Mouse (Mus musculus): Measurements from ENCODE around the gene B3gnt4. TPM values are rescaled to one million over a fixed set of nuclear protein-coding genes. Genes with fewer than 3 reads are reported as not detected.

B3gnt4 gene
- polyA plus RNA-seq, 1 experiment, result not detected

DNA sequence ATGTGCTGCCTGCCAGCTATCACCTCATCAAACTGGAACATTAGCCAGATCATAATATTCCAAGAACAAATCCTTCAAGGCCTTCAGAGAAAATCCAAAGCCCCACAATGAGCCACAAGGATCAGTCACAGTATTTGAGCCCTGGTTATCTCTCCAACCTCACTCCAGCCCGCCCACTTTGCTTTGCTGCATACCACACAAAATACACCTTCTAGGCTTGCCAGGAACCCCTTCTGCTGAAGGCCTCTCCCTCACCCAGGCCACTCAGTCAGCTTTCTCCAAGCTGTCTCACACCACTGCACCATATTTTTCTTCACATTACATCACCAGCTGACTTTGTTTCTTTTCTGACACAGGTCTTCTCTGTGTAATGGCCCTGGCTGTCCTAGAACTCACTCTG is 11.9 kb downstream of the B3gnt4 start:
- no peak overlapping the region for H3K4me3 ChIP-seq (ENCODE audit: insufficient read depth, low read depth, low read length)
- no peak for TF ChIP-seq CTCF (IDR thresholded peaks at IDR 0.05; ENCODE audit: insufficient read depth, low read depth, low read length)
- TF ChIP-seq POLR2A (IDR thresholded peaks at IDR 0.05; ENCODE audit: insufficient read depth, low read depth, low read length), result no peak
- H3K27ac ChIP-seq (ENCODE audit: insufficient read depth, low read depth, low read length), result no peak overlapping the region
- H3K4me1 ChIP-seq (ENCODE audit: control insufficient read depth, insufficient read depth, low read length), result peaks cover 8% of the 10 kb centered on the region
- WGBS, result 89% methylated on average over 1 of the region's 1 CpGs

DNA sequence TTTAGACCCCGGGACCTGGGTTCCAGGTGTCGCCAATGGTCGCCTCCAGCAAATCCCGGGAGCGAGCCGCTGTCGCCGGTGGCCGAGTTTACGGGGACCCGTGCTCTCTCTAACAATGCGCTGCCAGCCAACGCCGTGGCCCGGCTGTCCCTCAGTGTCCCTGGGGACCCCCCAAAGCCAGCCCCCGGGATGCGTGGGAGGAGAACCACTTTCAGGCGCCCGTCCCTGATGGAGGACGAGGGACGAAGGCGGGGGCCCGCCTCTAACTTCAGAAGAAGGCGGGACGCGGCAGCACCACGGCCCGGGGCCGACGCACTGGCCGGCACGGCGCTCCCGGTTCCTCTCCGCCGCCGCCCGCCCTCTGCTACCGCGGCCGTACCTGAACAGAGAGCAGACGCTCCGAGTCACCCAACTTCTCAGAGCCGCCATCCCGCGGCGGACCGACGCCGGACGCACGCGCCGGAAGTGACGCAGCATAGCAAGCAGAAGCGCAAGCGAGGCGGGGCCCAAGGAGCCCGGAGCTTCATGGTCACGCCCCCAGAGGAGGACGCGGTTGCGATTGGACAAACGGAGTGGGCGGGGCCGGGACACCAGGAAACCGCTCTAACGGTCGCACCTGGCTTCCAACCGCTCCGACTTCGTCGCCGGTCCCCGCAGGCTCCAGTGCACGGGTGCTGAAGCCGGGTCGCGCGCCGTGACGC is 13.6 kb downstream of the B3gnt4 start, which contains the start of gene Diablo:
Gene Diablo (minus strand): TSS at position 485 of the 701 bp plus-strand sequence.
- TF ChIP-seq POLR2A (IDR thresholded peaks at IDR 0.05; ENCODE audit: insufficient read depth, low read depth, low read length) (peak; percentile 99), CTCF (IDR thresholded peaks at IDR 0.05; ENCODE audit: insufficient read depth, low read depth, low read length) (no peak)
- peak within 1 kb of the TSS; percentile 90 for H3K4me3 ChIP-seq (ENCODE audit: insufficient read depth, low read depth, low read length)
- no peak within 1 kb of the TSS for H3K27ac ChIP-seq (ENCODE audit: insufficient read depth, low read depth, low read length)
- WGBS, result under 1% methylated on average over 82 of the region's 82 CpGs
- H3K4me1 ChIP-seq (ENCODE audit: control insufficient read depth, insufficient read depth, low read length), result peaks cover 8% of the 10 kb centered on the region

DNA sequence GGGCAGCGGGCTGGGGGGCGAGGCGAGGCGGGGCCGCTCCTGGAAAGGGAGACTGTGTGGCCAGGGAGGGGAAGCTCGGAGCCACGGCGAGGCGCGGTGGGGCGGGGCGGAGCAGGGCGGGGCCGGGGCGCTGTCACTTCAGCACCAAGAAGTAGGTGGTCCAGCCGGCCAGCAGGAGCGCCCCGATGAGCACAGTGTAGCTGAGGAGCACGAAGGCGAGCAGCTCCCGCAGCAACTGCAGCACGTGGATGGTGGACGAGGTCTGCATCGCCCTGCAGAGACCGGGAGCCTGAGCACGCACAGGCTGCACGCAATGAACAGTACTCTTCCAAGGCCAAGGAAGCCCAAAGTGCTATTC is 14.1 kb downstream of the B3gnt4 start:
- no peak overlapping the region for H3K27ac ChIP-seq (ENCODE audit: insufficient read depth, low read depth, low read length)
- 2% methylated on average over 26 of the region's 27 CpGs for WGBS
- no peak for TF ChIP-seq CTCF (IDR thresholded peaks at IDR 0.05; ENCODE audit: insufficient read depth, low read depth, low read length)
- no peak for TF ChIP-seq POLR2A (IDR thresholded peaks at IDR 0.05; ENCODE audit: insufficient read depth, low read depth, low read length)
- H3K4me1 ChIP-seq (ENCODE audit: control insufficient read depth, insufficient read depth, low read length), result peaks cover 8% of the 10 kb centered on the region
- peak overlapping the region; percentile 90 for H3K4me3 ChIP-seq (ENCODE audit: insufficient read depth, low read depth, low read length)

DNA sequence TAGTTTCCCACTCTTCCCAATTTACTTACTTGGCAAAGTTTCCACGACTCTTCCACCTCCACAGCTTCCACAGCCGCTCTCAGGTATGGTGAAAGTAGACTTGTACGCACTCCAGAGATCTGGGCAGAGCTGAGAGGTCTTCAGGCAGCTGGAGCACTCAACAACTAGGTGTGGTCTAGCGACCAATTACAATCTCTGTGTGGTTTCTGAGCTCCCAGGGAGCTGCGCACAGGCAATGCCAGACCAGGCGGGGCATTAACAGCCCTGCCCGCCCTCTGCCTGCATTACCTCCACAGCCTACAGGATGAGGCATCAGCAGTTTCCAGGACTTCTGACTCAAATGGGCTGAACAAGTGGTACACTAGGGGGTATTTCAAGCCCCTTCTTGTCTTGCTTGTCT is 15.0 kb downstream of the B3gnt4 start, which contains the start of gene Gm49027:
Gene Gm49027 (minus strand): TSS at position 208 of the 400 bp plus-strand sequence.
- H3K27ac ChIP-seq (ENCODE audit: insufficient read depth, low read depth, low read length), result no peak within 1 kb of the TSS
- H3K4me3 ChIP-seq (ENCODE audit: insufficient read depth, low read depth, low read length), result peak within 1 kb of the TSS; percentile 90
- WGBS, result 86% methylated on average over 7 of the region's 7 CpGs
- TF ChIP-seq POLR2A (IDR thresholded peaks at IDR 0.05; ENCODE audit: insufficient read depth, low read depth, low read length), result no peak
- no peak for TF ChIP-seq CTCF (IDR thresholded peaks at IDR 0.05; ENCODE audit: insufficient read depth, low read depth, low read length)
- peaks cover 8% of the 10 kb centered on the region for H3K4me1 ChIP-seq (ENCODE audit: control insufficient read depth, insufficient read depth, low read length)

DNA sequence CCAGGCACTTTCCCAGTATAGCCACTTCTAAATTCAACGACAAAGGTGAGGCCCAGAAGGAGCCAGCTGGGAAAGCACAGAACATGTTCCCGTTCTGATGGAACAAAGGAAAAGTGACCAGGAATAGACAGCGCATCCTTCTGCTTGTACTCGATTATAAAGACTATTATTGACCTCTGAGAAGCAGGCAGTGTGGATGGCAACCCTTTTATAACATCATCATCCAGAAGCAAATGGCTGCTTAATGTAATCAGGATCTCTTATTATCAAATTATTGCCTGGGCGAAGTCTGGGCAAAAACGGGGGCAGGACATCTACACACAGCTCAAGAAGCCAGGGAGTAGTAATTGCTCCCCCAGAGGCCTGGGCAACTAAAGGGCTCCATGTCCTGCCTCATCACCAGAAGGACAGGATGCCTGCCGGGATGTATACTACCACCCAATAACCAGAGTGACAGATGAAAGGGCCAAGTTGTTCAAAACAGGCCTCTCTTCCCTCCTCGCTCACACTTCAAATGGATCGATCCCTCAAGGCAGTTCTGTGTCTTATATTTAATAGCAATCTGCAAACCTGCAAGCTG is 15.7 kb downstream of the B3gnt4 start:
- WGBS, result 91% methylated on average over 9 of the region's 9 CpGs
- Histone ChIP-seq H3K4me3 (ENCODE audit: insufficient read depth, low read depth, low read length) (no peak overlapping the region), H3K4me1 (ENCODE audit: control insufficient read depth, insufficient read depth, low read length) (peaks cover 8% of the 10 kb centered on the region), H3K27ac (ENCODE audit: insufficient read depth, low read depth, low read length) (no peak overlapping the region)
- no peak for TF ChIP-seq CTCF (IDR thresholded peaks at IDR 0.05; ENCODE audit: insufficient read depth, low read depth, low read length)
- no peak for TF ChIP-seq POLR2A (IDR thresholded peaks at IDR 0.05; ENCODE audit: insufficient read depth, low read depth, low read length)

DNA sequence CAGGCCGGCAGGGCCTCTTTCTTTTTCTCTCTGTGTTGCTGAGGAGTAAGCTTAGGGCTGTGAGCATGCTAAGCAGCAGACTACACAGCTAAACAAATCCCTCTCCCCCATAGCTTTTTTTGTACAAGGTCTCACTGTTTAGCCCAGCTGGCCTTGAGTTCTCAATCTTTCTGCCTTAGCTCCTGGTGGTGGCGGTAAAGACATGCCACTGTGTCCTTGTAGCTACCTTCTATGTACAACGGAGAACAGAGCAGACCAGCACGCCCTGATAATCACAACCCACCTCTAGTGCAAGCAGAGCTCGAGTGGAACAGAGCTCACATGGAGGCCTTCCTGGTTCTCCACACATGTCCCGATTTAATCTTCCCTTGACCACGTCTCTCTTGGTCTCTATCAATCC is 18.4 kb downstream of the B3gnt4 start:
- peaks cover 6% of the 10 kb centered on the region for H3K4me1 ChIP-seq (ENCODE audit: control insufficient read depth, insufficient read depth, low read length)
- 70% methylated on average over 7 of the region's 7 CpGs for WGBS
- H3K4me3 ChIP-seq (ENCODE audit: insufficient read depth, low read depth, low read length), result no peak overlapping the region
- no peak for TF ChIP-seq POLR2A (IDR thresholded peaks at IDR 0.05; ENCODE audit: insufficient read depth, low read depth, low read length)
- no peak for TF ChIP-seq CTCF (IDR thresholded peaks at IDR 0.05; ENCODE audit: insufficient read depth, low read depth, low read length)
- no peak overlapping the region for H3K27ac ChIP-seq (ENCODE audit: insufficient read depth, low read depth, low read length)

DNA sequence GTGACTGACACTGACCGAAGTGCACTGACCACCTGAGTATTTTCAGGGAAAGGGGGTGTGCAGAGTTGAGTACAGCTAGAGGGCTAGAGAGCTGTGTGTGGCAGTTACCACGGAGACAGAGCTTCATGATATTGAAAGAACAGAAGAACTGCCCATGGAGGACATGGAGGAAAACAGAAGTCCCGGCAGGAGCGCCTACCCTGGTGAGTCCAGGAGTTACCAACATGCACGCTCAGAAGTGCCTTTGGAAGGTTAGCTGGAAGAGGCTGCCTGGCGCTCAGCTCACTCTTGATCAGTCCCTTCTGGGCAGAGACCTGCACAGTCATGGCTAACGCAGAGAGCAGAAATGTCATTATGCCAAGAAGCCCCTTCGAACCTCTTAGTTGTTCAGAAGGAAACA is 19.8 kb downstream of the B3gnt4 start:
- H3K27ac ChIP-seq (ENCODE audit: insufficient read depth, low read depth, low read length), result no peak overlapping the region
- 88% methylated on average over 8 of the region's 8 CpGs for WGBS
- TF ChIP-seq CTCF (IDR thresholded peaks at IDR 0.05; ENCODE audit: insufficient read depth, low read depth, low read length) (no peak), POLR2A (IDR thresholded peaks at IDR 0.05; ENCODE audit: insufficient read depth, low read depth, low read length) (no peak)

DNA sequence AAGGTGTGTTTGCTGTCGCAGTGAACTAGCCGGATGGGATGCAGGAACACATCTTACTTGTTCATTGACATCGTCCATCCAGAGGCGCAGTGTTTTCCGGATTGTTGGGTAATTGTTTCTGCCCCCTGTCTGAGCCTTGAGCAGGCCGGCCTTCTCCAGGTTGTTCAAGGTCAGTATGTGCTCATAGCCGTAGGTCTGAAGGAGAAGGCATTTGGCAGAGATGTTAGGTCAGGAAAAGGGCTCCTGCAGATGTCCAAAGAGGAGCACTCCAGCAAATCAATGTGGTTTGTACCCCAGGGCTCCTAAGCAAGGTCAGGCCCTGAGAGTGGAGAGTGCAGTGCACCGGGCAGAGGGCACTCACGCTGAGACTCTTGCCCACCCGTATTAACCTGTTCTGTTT is 23.5 kb downstream of the B3gnt4 start:
- Histone ChIP-seq H3K4me3 (ENCODE audit: insufficient read depth, low read depth, low read length) (no peak overlapping the region), H3K4me1 (ENCODE audit: control insufficient read depth, insufficient read depth, low read length) (no peaks in the 10 kb centered on the region), H3K27ac (ENCODE audit: insufficient read depth, low read depth, low read length) (no peak overlapping the region)
- WGBS, result 92% methylated on average over 10 of the region's 10 CpGs
- TF ChIP-seq POLR2A (IDR thresholded peaks at IDR 0.05; ENCODE audit: insufficient read depth, low read depth, low read length), result no peak
- TF ChIP-seq CTCF (IDR thresholded peaks at IDR 0.05; ENCODE audit: insufficient read depth, low read depth, low read length), result no peak

More for the DNA sequence above, 19.8 kb downstream of the B3gnt4 start:
- H3K4me3 ChIP-seq (ENCODE audit: insufficient read depth, low read depth, low read length), result no peak overlapping the region
- no peaks in the 10 kb centered on the region for H3K4me1 ChIP-seq (ENCODE audit: control insufficient read depth, insufficient read depth, low read length)

DNA sequence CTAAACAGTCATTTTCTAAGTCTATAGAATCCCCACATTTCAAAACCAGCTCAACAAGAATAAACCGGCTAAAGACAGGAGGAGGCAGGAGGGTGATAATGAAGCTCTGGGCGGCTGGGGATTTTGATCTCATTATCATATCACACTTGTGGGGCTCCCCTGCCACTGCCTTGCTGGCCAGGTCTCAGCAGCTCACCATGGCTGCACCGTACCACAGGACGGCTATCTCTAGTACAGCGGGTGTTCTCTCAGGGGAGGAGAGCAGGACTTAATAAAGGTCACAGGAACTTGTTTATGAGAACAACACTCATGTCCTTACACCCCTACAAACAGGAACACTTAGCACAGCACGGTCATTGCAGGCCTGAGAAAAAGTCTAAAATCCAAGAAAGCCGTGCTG is 45.4 kb downstream of the B3gnt4 start:
- TF ChIP-seq POLR2A (IDR thresholded peaks at IDR 0.05; ENCODE audit: insufficient read depth, low read depth, low read length) (no peak), CTCF (IDR thresholded peaks at IDR 0.05; ENCODE audit: insufficient read depth, low read depth, low read length) (no peak)
- WGBS, result 93% methylated on average over 7 of the region's 7 CpGs

More for the DNA sequence above, 45.4 kb downstream of the B3gnt4 start:
- H3K27ac ChIP-seq (ENCODE audit: insufficient read depth, low read depth, low read length), result no peak overlapping the region
- no peak overlapping the region for H3K4me3 ChIP-seq (ENCODE audit: insufficient read depth, low read depth, low read length)
- no peaks in the 10 kb centered on the region for H3K4me1 ChIP-seq (ENCODE audit: control insufficient read depth, insufficient read depth, low read length)

Data from olfactory bulb, adult 2 months (tissue).